Mouse (Mus musculus) neural tube, embryonic 13.5 days (tissue): ENCODE data around the gene Nat8f4. TPM values are rescaled to one million over a fixed set of nuclear protein-coding genes. Genes with fewer than 3 reads are reported as not detected.
"Not testable (repeated sequence)": the region's sequence is repeated elsewhere in the genome, so short reads cannot be mapped to it uniquely, and the experiment has no call there.

Experiments used
- ATAC-seq: fragments of 200-750 bp; cut with Nextera tagmentation; 2 replicates; pipeline ENCODE4 v1.8.0; 2017; ENCODE audit warnings: low read depth, mild to moderate bottlenecking, moderate TSS enrichment, moderate library complexity
- H3K27ac ChIP-seq: fragments of 300-500 bp; sonication (generic); replicated peaks from 2 replicates; pipeline ENCODE4 v1.5.1; 2015; ENCODE audit warnings: moderate library complexity, mild to moderate bottlenecking, inconsistent platforms
- H3K27me3 ChIP-seq: fragments of 300-500 bp; sonication (generic); 2 replicates; pipeline ENCODE4 v1.6.1; 2015; ENCODE audit warnings: mild to moderate bottlenecking, inconsistent platforms
- H3K36me3 ChIP-seq: fragments of 300-500 bp; sonication (generic); 2 replicates; pipeline ENCODE4 v1.6.1; 2015; ENCODE audit warnings: mild to moderate bottlenecking, inconsistent platforms
- H3K4me1 ChIP-seq: fragments of 300-500 bp; sonication (generic); replicated peaks from 2 replicates; pipeline ENCODE4 v1.6.1; 2015; ENCODE audit warnings: inconsistent platforms
- H3K4me2 ChIP-seq: fragments of 300-500 bp; sonication (generic); 2 replicates; pipeline ENCODE4 v1.6.1; 2015; ENCODE audit warnings: inconsistent platforms, mild to moderate bottlenecking, moderate library complexity
- H3K4me3 ChIP-seq: fragments of 300-500 bp; sonication (generic); 2 replicates; pipeline ENCODE4 v1.5.1; 2015; ENCODE audit warnings: mild to moderate bottlenecking, inconsistent platforms
- H3K9ac ChIP-seq: fragments of 300-500 bp; sonication (generic); 2 replicates; pipeline ENCODE4 v1.6.1; 2015; ENCODE audit warnings: moderate library complexity, mild to moderate bottlenecking, inconsistent platforms
- H3K9me3 ChIP-seq: fragments of 300-500 bp; sonication (generic); 2 replicates; pipeline ENCODE4 v1.6.1; 2016; ENCODE audit warnings: inconsistent platforms
- WGBS: fragments of 180-500 bp; shearing (Covaris S2); methylation state at CpG from one replicate; pipeline ENCODE4 v1.1.7; 2015; 5-methylcytosine and 5-hydroxymethylcytosine counted together
- polyA plus RNA-seq: library from polyadenylated mRNA; unstranded; fragments of >200 nt; fragmentation: Nextera tagmentation; extraction: Ambion mirVana; gene quantifications from 2 replicates; pipeline ENCODE4 v1.2.1, GENCODE M21; 2015

The Nat8f4 gene
- polyA plus RNA-seq, 1 experiment from 2014 or later: 4.6 TPM

DNA sequence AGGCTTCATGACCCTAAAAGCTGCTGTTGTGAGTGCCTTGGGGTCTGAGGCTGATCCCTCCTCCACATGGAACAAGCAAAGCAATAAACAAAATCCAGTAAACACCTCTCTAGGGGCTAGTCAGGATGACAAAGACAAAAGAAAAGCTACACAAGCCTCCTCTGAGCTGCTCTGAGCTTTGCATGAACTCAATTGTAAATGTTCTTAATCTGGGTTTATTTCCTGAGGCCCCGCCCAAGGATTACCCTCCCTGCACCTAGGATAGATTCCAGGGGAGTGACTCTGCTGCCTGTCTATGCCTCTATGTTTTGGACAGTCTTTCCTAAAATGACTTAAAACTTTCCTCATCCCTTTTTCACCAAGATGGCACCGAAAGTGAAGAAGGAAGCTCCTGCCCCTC, 15.7 kb downstream of the Nat8f4 start:
- H3K36me3 ChIP-seq: no peaks in the 10 kb centered on the region
- H3K9me3 ChIP-seq: peaks cover 22% of the 10 kb centered on the region; the same call in 1 of the 2 replicates
- H3K9ac ChIP-seq: no peak overlapping the region
- no peak overlapping the region for H3K4me3 ChIP-seq
- WGBS: 88% methylated on average over 2 of the region's 2 CpGs
- no peaks in the 10 kb centered on the region for H3K27me3 ChIP-seq
- H3K4me1 ChIP-seq: no peaks in the 10 kb centered on the region
- no peak overlapping the region for H3K4me2 ChIP-seq
- H3K27ac ChIP-seq: no peak overlapping the region
- no peak for ATAC-seq

DNA sequence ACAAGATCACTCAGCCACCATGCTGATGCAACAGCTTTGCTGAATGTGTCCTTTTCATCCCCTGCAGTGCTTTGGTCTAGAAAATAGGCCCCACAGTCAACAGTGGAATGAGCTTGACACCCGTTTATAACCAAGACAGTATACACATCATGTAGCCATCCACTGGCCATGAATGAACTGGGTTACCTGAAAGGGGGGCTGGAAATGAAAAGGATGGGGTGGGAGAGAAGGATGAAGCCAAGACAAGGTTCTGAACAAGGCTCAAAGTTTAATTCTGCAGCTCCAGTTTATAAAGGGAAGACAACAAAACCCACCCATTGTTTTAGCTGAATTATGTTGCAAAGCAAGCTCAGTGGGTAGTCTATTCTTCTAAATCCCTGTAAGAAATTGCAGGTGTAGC, 20.4 kb downstream of the Nat8f4 start:
- WGBS: 91% methylated on average over 1 of the region's 1 CpGs
- Histone ChIP-seq H3K4me3 (no peak overlapping the region), H3K36me3 (no peaks in the 10 kb centered on the region), H3K4me2 (no peak overlapping the region), H3K27me3 (no peaks in the 10 kb centered on the region), H3K27ac (no peak overlapping the region), H3K4me1 (no peaks in the 10 kb centered on the region), H3K9ac (no peak overlapping the region), H3K9me3 (peaks cover 22% of the 10 kb centered on the region)
- ATAC-seq: no peak

DNA sequence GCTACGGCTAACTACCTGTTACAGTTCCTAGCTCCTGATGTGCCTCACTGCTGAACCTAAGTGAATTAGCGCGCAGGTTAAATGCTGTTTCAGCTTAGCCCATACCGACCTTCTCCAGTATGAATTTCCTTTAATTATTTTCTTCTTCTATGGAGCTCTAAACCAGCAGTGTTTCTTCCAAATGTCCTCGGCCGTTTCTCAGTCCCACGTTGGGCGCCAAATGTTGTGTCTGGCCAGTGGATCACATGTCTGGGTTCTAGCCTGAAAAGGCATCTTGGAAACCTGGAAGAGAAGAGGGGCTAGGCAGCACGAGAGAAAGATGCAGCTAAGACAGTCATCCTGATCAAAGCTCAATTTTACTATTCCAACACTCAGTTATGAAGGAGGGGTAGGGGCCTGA, 21.4 kb downstream of the Nat8f4 start:
- not testable (repeated sequence) for ATAC-seq, H3K4me1 ChIP-seq, H3K36me3 ChIP-seq, H3K4me3 ChIP-seq, H3K27me3 ChIP-seq, H3K9ac ChIP-seq, H3K27ac ChIP-seq, H3K4me2 ChIP-seq
- WGBS: 92% methylated on average over 9 of the region's 9 CpGs
- peaks cover 22% of the 10 kb centered on the region for H3K9me3 ChIP-seq

DNA sequence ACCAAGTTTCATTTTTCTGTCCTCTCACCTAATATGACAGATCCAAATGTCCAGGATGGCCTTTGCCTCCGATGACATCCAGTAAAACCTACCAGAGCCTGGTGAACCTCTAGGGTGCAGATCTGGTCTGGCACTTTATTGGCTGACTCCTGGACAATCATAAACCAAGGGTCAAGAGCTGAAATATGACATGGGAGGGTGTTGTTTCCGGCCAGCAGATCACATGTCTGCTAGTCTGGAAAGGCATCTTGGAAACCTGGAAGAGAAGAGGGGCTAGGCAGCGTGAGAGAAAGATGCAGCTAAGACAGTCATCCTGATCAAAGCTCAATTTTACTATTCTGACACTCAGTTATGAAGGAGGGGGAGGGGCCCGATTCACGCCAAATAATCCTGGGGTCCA, 35.7 kb downstream of the Nat8f4 start, which contains the start of gene Nat8f2:
Nat8f2 (minus strand) TSS at position 153 of the 400 bp plus-strand sequence.
- not testable (repeated sequence) for H3K36me3 ChIP-seq, ATAC-seq, H3K9me3 ChIP-seq, H3K9ac ChIP-seq, H3K27me3 ChIP-seq, H3K27ac ChIP-seq, H3K4me2 ChIP-seq, H3K4me3 ChIP-seq, H3K4me1 ChIP-seq
- 86% methylated on average over 5 of the region's 5 CpGs for WGBS

DNA sequence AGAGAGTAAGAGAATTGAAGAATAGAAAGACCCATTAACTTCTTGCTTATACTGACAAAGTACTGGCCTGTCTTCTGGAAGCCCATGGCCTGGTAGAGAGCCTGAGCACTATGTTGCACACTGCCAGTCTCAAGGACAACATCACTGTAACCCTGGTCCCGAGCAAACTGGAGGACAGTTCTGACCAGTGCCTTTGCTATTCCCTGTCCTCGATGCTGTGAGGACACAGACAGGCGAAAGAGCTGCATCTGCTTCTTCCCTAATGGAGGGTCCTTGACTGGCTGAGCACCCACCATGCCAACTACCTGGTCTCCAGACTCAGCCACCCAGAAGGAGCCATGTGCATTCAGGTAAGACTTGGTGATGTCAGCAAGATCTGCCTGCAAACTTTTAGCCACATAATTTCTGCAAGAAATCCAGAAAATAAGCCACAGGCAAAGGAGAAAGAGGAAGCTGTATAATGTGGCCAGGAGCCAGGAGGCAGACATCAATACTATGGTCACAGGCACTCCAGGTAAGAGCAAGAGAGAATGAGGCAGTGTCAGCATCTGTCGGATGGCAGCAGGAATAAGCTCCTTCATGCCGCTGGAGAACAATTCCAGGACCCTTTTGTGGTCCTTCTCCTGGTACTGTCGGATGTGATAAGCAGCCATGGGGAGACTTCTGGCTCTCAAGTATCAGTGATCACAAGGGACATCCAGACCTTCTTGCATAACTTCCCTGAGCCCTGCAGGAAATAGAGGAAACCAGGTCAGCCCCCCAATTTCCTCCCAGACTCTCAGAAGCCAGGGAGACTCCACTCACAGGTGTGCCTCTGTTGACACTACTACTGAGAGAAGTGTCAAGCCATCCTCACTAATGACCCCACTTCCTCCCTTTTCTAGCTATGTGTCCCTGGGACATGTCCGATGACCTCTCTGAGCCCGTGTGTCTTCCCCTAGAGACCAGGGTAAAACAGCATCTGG, 36.7 kb downstream of the Nat8f4 start:
- WGBS: 83% methylated on average over 8 of the region's 8 CpGs
- Histone ChIP-seq H3K27me3 (no peaks in the 10 kb centered on the region), H3K4me2 (no peak overlapping the region), H3K9ac (no peak overlapping the region), H3K9me3 (no peaks in the 10 kb centered on the region), H3K36me3 (no peaks in the 10 kb centered on the region), H3K27ac (no peak overlapping the region), H3K4me3 (no peak overlapping the region), H3K4me1 (no peaks in the 10 kb centered on the region)
- ATAC-seq: no peak

DNA sequence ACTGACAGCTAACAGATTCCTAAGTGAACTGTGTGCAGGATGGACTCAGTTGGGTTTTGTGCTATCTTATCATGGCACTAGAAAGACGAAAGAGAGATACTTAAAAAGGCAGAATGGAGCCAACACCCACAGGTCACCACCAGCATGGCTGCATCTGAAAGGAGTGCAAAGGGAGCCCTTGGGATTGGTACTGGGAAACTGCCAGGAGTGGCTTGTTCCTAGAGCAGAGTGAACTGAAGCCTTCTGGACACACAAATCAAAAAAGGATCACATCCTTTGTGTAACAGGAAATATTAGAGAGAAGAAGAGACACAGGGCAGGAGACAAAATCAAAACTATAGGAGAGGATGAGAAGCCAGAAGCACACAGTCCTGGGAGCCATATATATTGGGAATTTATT, 37.7 kb downstream of the Nat8f4 start:
- not testable (repeated sequence) for H3K27ac ChIP-seq, H3K4me1 ChIP-seq, H3K9me3 ChIP-seq, H3K4me3 ChIP-seq, H3K36me3 ChIP-seq, H3K9ac ChIP-seq, ATAC-seq, H3K27me3 ChIP-seq, H3K4me2 ChIP-seq
- 72% methylated on average over 1 of the region's 1 CpGs for WGBS

DNA sequence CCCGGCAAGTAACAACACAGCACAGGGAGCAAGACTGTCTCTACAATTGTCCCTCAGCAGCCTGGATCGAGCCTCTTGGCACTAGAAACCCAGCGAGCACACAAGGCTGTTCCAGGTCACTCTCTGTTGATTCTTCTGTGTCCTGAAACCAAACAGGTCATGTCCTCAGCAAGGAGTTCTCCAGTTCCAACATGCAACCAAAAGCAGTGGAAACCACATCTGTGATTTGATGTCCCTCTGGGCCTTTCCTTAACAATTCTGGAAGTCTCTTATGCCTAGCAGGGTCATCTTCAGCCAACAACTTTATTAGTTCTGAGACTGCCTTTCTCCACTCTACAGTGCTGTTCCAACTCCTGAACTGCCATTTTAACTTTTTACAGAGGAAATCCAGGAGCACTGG, 38.5 kb downstream of the Nat8f4 start:
- not testable (repeated sequence) for H3K4me3 ChIP-seq, H3K36me3 ChIP-seq, H3K27ac ChIP-seq, H3K27me3 ChIP-seq, H3K4me1 ChIP-seq, H3K9me3 ChIP-seq, H3K9ac ChIP-seq, ATAC-seq, H3K4me2 ChIP-seq
- WGBS: 88% methylated on average over 3 of the region's 3 CpGs

DNA sequence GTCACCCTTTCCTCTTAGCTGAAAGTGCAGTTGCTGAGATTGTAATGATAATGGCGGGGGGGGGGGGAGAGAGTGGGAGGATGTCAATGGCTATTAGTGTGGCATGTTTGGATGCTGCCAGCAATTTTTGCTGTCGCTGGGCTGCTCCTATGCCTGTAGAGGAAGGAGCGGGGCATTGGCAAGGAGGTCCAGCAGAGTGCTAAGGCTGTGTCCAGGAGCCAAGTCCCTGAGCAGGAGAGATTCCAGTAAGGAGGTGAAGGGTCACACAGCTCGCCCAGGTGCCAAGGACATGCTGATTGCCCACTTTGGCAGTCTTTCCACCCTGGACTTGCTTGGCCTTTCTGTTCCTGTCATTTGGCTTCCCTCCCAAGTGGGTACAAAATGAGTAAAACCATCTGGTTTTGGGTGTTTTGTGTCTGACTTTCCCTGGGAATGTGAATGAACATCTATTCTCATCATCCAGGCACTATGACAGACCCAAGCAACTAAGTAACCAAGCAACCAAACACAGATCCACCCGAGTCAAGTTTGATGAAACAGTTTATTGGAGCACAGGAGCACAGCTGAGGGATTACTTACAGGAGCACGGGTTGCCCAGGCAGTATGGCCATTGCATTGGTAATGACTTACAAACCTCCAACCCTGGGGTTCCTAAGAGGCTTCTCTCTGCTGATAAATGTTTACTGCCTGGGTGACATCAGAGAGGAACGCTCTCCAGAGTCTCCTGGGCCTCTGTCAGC, 39.6 kb downstream of the Nat8f4 start:
- not testable (repeated sequence) for H3K9me3 ChIP-seq, H3K27me3 ChIP-seq, H3K36me3 ChIP-seq, H3K4me2 ChIP-seq, H3K27ac ChIP-seq, H3K9ac ChIP-seq, H3K4me1 ChIP-seq, ATAC-seq, H3K4me3 ChIP-seq
- 73% methylated on average over 5 of the region's 7 CpGs for WGBS

DNA sequence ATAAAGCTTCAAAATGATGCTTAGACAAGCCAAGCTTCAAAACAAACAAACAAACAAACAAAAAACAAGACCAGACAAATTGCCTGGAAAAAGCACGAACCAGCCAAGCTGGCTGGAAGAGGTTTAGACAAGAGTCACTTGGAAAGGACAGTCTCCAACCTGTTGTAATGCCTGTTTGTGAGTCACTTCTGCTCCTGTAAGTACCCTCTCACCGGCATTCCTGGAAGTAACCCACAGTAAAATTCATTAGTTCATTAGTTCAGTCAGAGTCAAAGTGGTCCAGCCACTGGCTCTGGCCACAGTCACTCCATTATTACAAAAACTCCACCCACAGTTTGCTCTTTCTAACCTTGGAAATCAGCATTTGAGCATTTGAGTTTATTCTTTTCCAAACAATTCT, 40.8 kb downstream of the Nat8f4 start:
- Histone ChIP-seq H3K4me1 (no peaks in the 10 kb centered on the region), H3K27me3 (no peaks in the 10 kb centered on the region), H3K9ac (no peak overlapping the region), H3K36me3 (no peaks in the 10 kb centered on the region), H3K27ac (no peak overlapping the region), H3K4me3 (no peak overlapping the region), H3K4me2 (no peak overlapping the region), H3K9me3 (no peaks in the 10 kb centered on the region)
- WGBS: 91% methylated on average over 2 of the region's 2 CpGs
- no peak for ATAC-seq

DNA sequence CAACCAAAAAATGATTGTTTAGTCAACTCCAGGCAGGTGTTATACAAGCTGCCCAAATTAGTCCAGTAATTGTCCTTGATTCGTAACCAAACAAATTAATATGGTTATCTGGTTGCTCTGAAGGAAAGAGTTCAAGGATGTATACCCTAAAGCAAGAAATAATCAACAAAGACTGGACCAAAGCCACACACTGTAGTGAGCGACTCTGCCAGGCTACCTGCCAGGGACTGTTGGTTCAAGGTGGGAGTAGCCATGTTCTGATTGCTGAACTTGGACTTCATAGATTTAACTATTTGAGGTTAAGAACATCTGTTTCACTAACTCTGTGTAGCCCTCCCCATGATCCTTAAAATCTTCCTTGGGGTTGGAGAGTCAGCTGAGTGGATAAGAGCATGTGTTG, 41.5 kb downstream of the Nat8f4 start:
- H3K4me1 ChIP-seq: no peaks in the 10 kb centered on the region
- H3K9me3 ChIP-seq: no peaks in the 10 kb centered on the region
- no peak overlapping the region for H3K9ac ChIP-seq
- ATAC-seq: no peak
- no peak overlapping the region for H3K4me2 ChIP-seq
- H3K27me3 ChIP-seq: no peaks in the 10 kb centered on the region
- no peaks in the 10 kb centered on the region for H3K36me3 ChIP-seq
- WGBS: 84% methylated on average over 2 of the region's 2 CpGs
- H3K27ac ChIP-seq: no peak overlapping the region
- H3K4me3 ChIP-seq: no peak overlapping the region

DNA sequence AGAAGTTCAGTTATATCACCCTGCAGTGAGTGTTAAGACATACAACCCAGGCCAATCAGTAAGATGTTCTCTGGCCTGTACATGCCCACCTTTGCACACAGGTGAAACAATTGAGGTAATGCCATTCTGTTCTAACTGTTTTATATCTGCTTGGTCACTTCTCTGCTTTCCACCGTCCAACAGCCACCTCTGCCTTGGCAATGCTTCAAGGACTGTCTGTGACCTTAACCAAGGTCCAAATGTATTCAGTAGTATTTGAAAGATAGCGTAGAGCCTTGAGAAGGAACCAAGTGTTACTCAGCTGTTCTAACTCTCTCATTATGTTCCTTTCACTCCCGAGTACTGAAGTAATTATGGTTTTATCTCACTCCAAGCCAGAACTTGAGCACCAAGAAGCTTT, 42.1 kb downstream of the Nat8f4 start:
- no peaks in the 10 kb centered on the region for H3K27me3 ChIP-seq
- H3K4me3 ChIP-seq: no peak overlapping the region
- no peak overlapping the region for H3K9ac ChIP-seq
- 86% methylated on average over 3 of the region's 3 CpGs for WGBS
- no peak overlapping the region for H3K27ac ChIP-seq
- H3K4me2 ChIP-seq: no peak overlapping the region
- H3K36me3 ChIP-seq: no peaks in the 10 kb centered on the region
- H3K9me3 ChIP-seq: no peaks in the 10 kb centered on the region
- no peak for ATAC-seq
- no peaks in the 10 kb centered on the region for H3K4me1 ChIP-seq

DNA sequence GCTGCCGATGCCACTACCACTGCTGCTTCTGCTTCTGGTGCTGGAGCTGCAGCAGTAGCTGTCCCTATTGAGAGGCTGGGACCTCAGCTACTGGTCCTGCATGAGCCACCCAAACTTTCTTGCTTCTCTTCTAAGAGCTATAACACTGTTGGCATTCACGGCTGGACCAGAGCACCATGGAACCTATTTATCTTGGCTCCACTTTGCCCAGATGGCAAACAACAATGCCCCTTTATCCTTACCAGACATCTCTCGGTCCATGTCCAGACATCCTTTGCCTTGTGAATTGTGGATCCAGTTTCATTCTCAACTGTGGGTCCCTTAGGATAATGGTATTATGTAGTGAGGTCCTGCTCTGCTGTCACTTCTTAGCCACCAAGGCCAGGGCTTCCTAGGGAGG, 43.4 kb downstream of the Nat8f4 start:
- WGBS: 77% methylated on average over 3 of the region's 3 CpGs
- no peak overlapping the region for H3K27ac ChIP-seq
- H3K36me3 ChIP-seq: no peaks in the 10 kb centered on the region
- no peaks in the 10 kb centered on the region for H3K27me3 ChIP-seq
- ATAC-seq: no peak
- H3K4me2 ChIP-seq: no peak overlapping the region
- no peak overlapping the region for H3K4me3 ChIP-seq
- H3K4me1 ChIP-seq: no peaks in the 10 kb centered on the region
- H3K9ac ChIP-seq: no peak overlapping the region
- H3K9me3 ChIP-seq: no peaks in the 10 kb centered on the region
